Mouse (Mus musculus): ENCODE measurements around the gene Vps51. TPM values are rescaled to one million over a fixed set of nuclear protein-coding genes. Genes with fewer than 3 reads are reported as not detected.
"Not testable (repeated sequence)": the region's sequence is repeated elsewhere in the genome, so short reads cannot be mapped to it uniquely, and the experiment has no call there.

The Vps51 gene
- polyA plus RNA-seq, 1 experiment from 2014 or later = 45.1 TPM

DNA sequence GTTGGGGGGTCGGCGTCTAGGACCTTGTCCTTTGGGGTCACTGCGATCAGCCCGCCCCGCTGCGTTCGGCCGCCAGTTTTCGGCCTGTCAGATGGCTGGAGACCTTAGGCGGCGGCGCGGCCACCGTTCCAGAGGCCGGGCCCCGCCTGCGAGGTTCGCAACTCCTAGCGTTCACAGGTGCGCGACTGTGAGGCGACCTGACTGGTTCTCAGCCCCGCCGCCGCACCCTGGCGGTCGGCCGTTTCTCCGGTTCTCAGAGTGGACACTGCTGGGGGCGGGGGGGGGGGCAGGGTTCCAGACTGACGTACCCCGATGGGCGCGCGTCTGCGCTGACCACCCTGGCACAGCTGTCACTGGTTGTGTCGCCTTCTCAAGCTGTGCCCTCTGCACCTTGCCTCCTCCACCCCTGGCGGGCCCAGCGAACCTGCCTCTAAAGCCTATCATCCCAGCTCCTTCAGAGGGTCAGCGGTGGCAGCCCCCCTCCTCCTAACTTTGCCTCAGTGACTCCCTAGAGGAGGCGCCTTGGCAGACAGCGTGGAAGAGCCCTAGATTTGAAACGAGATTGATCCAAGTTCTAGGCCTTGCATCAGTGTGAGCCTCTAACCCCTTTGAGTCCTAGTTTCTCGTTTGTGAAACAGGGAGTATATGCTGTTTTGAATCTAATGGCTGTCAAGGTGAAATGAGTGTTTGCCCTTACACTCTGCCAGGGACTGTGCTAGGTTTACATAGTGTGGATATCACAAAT is 29.7 kb downstream of the Vps51 start:
- Histone ChIP-seq H3K27me3 (replicated peaks) (no peaks in the 10 kb centered on the region), H3K9ac (peak overlapping the region; percentile 97), H3K4me1 (replicated peaks) (peaks cover 26% of the 10 kb centered on the region), H3K36me3 (peaks cover 41% of the 10 kb centered on the region), H3K4me3 (peak overlapping the region; percentile 97), H3K27ac (ENCODE audit: poor library complexity, severe bottlenecking) (peak overlapping the region; percentile 98), H3K9me3 (replicated peaks) (no peaks in the 10 kb centered on the region), H3K4me2 (peak overlapping the region; percentile 93)
- ATAC-seq (ENCODE audit: insufficient number of reproducible peaks, low FRiP score) = peak; percentile 31; the same call in 1 of the 2 replicates
- 2% methylated on average over 44 of the region's 44 CpGs for WGBS

- Histone ChIP-seq H3K4me2 (peak within 1 kb of the TSS; percentile 93), H3K9ac (peak within 1 kb of the TSS; percentile 97), H3K4me1 (replicated peaks) (peaks cover 26% of the 10 kb centered on the region), H3K4me3 (peak within 1 kb of the TSS; percentile 97), H3K27me3 (replicated peaks) (no peaks in the 10 kb centered on the region), H3K36me3 (peaks cover 33% of the 10 kb centered on the region), H3K9me3 (replicated peaks) (no peaks in the 10 kb centered on the region), H3K27ac (ENCODE audit: poor library complexity, severe bottlenecking) (peak within 1 kb of the TSS; percentile 98)
- WGBS = 0% methylated on average over 65 of the region's 65 CpGs
- ATAC-seq (ENCODE audit: insufficient number of reproducible peaks, low FRiP score) = peak; percentile 90
Observed at GRCm38 (mm10) chr19:6046294-6047153, 30.5 kb downstream of the Vps51 start, which contains the start of gene Syvn1. TSS of gene Syvn1 (plus strand) at chr19:6046576.

DNA sequence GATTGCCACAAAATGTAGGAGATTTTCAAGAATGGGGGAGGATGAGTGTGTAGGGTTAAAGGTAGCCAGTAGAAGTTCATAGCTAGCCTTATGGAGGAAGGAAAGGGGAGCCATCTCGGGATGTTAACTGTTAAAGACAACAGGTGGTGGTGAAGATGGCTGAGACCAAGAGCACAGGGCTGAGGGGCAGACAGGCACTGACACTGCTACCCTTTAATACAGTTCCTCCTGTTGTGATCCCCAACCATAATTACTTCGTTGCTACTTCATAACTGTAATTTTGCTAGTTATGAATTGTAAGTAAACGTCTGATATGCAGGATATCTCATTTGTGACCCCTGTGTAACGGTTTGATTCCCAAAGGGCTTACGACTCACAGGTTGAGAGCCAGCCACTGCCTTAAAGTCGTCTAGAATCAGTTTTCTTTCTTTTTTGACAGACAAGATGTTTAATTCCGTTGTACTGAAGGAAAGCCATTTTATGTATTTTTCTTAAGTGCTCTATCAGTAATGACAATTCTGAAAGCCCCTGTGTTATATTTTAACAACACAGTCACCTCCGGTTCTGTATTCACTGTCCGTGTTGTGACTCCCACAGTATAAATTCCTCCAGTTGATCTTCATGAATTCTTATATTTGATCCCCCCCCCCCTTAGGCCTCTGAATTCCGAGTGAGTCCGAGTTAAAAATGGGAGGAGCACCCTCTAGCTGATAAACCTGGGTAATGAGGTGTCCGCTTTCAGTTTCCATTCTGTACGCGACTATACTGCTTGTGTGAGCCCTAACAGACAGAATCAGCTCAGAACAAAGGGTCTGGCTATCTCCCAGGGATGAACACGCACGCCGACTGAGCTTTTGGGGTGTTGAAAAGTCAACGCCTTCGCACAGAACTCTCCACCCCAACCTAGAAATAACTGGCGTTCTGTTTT is 31.4 kb downstream of the Vps51 start:
- 17% methylated on average over 20 of the region's 20 CpGs for WGBS
- ATAC-seq (ENCODE audit: insufficient number of reproducible peaks, low FRiP score) = peak; percentile 49; the same call in 1 of the 2 replicates
- Histone ChIP-seq H3K4me2 (peak overlapping the region; percentile 93), H3K9ac (peak overlapping the region; percentile 74), H3K9me3 (replicated peaks) (no peaks in the 10 kb centered on the region), H3K4me1 (replicated peaks) (peaks cover 26% of the 10 kb centered on the region), H3K27me3 (replicated peaks) (no peaks in the 10 kb centered on the region), H3K36me3 (peaks cover 24% of the 10 kb centered on the region), H3K4me3 (peak overlapping the region; percentile 97), H3K27ac (ENCODE audit: poor library complexity, severe bottlenecking) (peak overlapping the region; percentile 98)

GRCm38 (mm10) chr19:6044102-6044501 is 32.9 kb downstream of the Vps51 start:
- not testable (repeated sequence) for H3K4me3 ChIP-seq; H3K9ac ChIP-seq; H3K36me3 ChIP-seq; ATAC-seq (ENCODE audit: insufficient number of reproducible peaks, low FRiP score); H3K27me3 ChIP-seq (replicated peaks); H3K4me2 ChIP-seq; H3K9me3 ChIP-seq (replicated peaks); H3K27ac ChIP-seq (ENCODE audit: poor library complexity, severe bottlenecking)
- WGBS = 54% methylated on average over 4 of the region's 4 CpGs
- H3K4me1 ChIP-seq (replicated peaks) = peaks cover 26% of the 10 kb centered on the region

DNA sequence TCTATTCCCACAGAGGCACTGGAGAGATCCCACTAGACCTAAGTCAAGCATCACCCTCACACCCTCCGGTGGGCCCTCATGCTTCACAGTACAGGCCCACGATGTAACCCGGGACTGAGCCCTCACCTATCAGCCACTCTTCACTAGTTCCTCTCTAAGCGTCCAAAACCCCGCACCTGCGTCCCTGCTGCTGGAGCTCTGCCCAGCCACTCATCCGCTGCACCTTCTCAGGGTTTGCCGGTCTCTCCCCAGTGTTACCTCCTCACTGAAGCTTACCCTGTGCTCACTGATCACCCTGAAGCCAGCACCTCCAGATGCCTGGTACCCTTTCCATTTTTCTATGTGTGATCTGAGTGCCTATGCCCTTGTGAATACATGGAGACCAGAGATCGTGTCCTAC is 34.7 kb downstream of the Vps51 start:
- no peak for ATAC-seq (ENCODE audit: insufficient number of reproducible peaks, low FRiP score)
- no peak overlapping the region for H3K9ac ChIP-seq
- no peaks in the 10 kb centered on the region for H3K9me3 ChIP-seq (replicated peaks)
- no peaks in the 10 kb centered on the region for H3K27me3 ChIP-seq (replicated peaks)
- 79% methylated on average over 9 of the region's 9 CpGs for WGBS
- no peak overlapping the region for H3K4me2 ChIP-seq
- H3K4me1 ChIP-seq (replicated peaks) = peaks cover 8% of the 10 kb centered on the region
- no peak overlapping the region for H3K27ac ChIP-seq (ENCODE audit: poor library complexity, severe bottlenecking)
- H3K4me3 ChIP-seq = no peak overlapping the region
- H3K36me3 ChIP-seq = no peaks in the 10 kb centered on the region

GRCm38 (mm10) chr19:6040002-6040401 is 37.0 kb downstream of the Vps51 start:
- no peak for ATAC-seq (ENCODE audit: insufficient number of reproducible peaks, low FRiP score)

DNA sequence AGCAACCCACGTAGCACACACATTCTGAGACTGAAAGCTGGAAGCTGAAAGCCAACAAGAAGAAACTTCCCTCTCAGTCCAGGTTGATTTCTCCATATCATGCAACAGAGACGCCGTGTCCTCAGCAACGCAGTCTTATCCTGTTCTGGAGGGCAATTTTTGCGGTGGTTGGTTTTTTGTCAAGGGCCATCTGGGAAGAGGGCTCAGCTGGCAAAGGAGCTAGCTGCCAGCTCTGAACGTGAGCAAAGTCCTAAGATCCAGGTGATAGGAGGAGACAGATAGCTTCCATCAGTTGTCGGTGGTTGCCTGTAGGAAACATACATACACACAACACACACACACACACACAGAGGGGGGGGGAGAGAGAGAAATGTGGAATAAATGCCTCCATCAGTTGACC is 38.7 kb downstream of the Vps51 start:
- H3K36me3 ChIP-seq = no peaks in the 10 kb centered on the region
- ATAC-seq (ENCODE audit: insufficient number of reproducible peaks, low FRiP score) = no peak
- no peak overlapping the region for H3K4me2 ChIP-seq
- WGBS = 71% methylated on average over 7 of the region's 7 CpGs
- H3K27ac ChIP-seq (ENCODE audit: poor library complexity, severe bottlenecking) = no peak overlapping the region
- no peak overlapping the region for H3K9ac ChIP-seq
- H3K9me3 ChIP-seq (replicated peaks) = no peaks in the 10 kb centered on the region
- H3K27me3 ChIP-seq (replicated peaks) = no peaks in the 10 kb centered on the region
- no peaks in the 10 kb centered on the region for H3K4me1 ChIP-seq (replicated peaks)
- no peak overlapping the region for H3K4me3 ChIP-seq

More at GRCm38 (mm10) chr19:6040002-6040401, 37.0 kb downstream of the Vps51 start:
- no peak overlapping the region for H3K4me2 ChIP-seq
- H3K4me1 ChIP-seq (replicated peaks) = 0 out of 2 replicates have a peak, but pooled peaks cover under 1% of the 10 kb centered on the region
- H3K36me3 ChIP-seq = no peaks in the 10 kb centered on the region
- H3K9ac ChIP-seq = no peak overlapping the region
- no peaks in the 10 kb centered on the region for H3K27me3 ChIP-seq (replicated peaks)
- no peak overlapping the region for H3K27ac ChIP-seq (ENCODE audit: poor library complexity, severe bottlenecking)
- no peak overlapping the region for H3K4me3 ChIP-seq
- no peaks in the 10 kb centered on the region for H3K9me3 ChIP-seq (replicated peaks)

GRCm38 (mm10) chr19:6037695-6038094 is 39.3 kb downstream of the Vps51 start:
- no peak overlapping the region for H3K4me3 ChIP-seq
- no peak for ATAC-seq (ENCODE audit: insufficient number of reproducible peaks, low FRiP score)
- H3K4me1 ChIP-seq (replicated peaks) = no peaks in the 10 kb centered on the region
- H3K9me3 ChIP-seq (replicated peaks) = no peaks in the 10 kb centered on the region
- no peak overlapping the region for H3K4me2 ChIP-seq
- no peak overlapping the region for H3K27ac ChIP-seq (ENCODE audit: poor library complexity, severe bottlenecking)
- no peaks in the 10 kb centered on the region for H3K36me3 ChIP-seq
- no peak overlapping the region for H3K9ac ChIP-seq
- no peaks in the 10 kb centered on the region for H3K27me3 ChIP-seq (replicated peaks)

DNA sequence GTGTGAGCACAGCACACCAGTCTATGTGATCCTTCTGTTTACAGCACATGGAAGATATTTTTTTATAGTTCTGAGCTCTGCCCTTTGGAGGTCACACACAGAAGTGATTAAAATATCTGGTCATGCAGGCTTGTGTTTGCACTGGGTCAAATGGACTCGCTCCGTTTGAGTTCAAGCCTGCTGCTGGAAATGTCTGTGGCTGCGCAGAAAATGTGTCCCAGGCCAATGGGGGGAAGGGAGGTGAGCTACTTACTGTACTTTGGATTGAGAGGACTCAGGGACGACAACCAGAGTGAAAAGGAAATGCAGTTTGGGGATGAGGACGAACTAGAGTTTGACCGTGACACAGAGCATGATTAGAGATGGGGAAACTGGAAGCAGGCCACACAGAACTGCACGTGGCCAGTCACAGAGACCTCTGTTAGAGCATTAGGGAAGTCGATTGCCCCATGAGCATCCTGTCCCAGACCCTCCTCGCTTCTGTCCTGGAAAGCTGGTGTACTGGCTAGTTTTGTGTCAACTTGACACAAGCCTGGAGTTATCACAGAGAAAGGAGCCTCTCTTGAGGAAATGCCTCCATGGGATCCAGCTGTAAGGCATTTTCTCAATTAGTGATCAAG is 41.0 kb downstream of the Vps51 start:
- no peak overlapping the region for H3K4me2 ChIP-seq
- H3K36me3 ChIP-seq = no peaks in the 10 kb centered on the region
- no peak overlapping the region for H3K27ac ChIP-seq (ENCODE audit: poor library complexity, severe bottlenecking)
- H3K9me3 ChIP-seq (replicated peaks) = no peaks in the 10 kb centered on the region
- no peak overlapping the region for H3K4me3 ChIP-seq
- ATAC-seq (ENCODE audit: insufficient number of reproducible peaks, low FRiP score) = no peak
- no peaks in the 10 kb centered on the region for H3K4me1 ChIP-seq (replicated peaks)
- H3K9ac ChIP-seq = no peak overlapping the region
- WGBS = 70% methylated on average over 9 of the region's 9 CpGs
- H3K27me3 ChIP-seq (replicated peaks) = no peaks in the 10 kb centered on the region

DNA sequence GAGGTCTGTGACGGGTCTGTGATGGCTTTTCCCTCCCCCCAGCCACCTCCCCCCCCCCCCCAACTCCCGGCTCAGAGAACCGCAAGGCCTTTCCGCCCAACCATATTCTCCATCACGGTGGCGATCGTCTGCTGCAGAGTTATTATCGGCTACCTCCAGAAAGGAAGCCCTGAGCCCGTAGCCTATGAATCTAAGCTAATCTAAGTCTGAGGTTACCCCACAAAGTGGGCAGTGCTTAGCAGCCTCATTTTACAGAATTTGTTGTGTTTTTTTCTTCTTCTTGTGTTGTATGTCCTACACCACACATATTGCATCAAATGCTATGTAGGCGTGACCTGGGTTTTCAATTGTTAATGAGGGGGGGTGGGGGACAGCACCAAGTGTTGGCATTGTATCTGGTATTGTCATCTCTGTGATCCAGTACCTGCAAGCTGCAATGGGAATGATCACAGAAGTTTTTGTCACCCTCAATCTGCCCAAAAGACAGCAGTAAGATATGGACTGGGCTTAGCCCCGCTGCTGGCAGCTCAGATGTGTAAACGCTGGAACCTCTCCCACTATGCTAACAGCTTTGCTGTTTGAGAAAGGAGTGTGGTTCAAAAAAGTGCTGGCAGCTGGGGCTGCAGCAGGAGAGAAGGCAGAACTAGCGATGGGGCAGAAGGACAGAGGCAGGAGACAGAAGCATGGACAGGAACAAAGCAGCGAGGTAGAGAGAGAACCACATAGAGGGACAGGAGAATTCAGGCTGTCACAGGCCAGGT is 46.3 kb downstream of the Vps51 start:
- H3K27me3 ChIP-seq (replicated peaks) = no peaks in the 10 kb centered on the region
- no peaks in the 10 kb centered on the region for H3K9me3 ChIP-seq (replicated peaks)
- no peaks in the 10 kb centered on the region for H3K4me1 ChIP-seq (replicated peaks)
- no peak overlapping the region for H3K4me2 ChIP-seq
- ATAC-seq (ENCODE audit: insufficient number of reproducible peaks, low FRiP score) = no peak
- H3K9ac ChIP-seq = no peak overlapping the region
- 61% methylated on average over 14 of the region's 14 CpGs for WGBS
- H3K4me3 ChIP-seq = no peak overlapping the region
- H3K27ac ChIP-seq (ENCODE audit: poor library complexity, severe bottlenecking) = no peak overlapping the region
- no peaks in the 10 kb centered on the region for H3K36me3 ChIP-seq
